Mouse (Mus musculus): ENCODE results near the gene Ppp2r5e. TPM values are rescaled to one million over a fixed set of nuclear protein-coding genes. Genes with fewer than 3 reads are reported as not detected.
A peak's percentile ranks its signal among the peaks of the same experiment; 100 is the strongest.

Ppp2r5e gene
- polyA plus RNA-seq, 1 experiment from 2014 or later = 13.8 TPM

- 78% methylated on average over 6 of the region's 6 CpGs for WGBS
These were observed 58.2 kb downstream of the Ppp2r5e start for GRCm38 (mm10) chr12:75537673-75538423.

GRCm38 (mm10) chr12:75537019-75537672, 58.9 kb downstream of the Ppp2r5e start:
- 0 out of 2 replicates have a peak overlapping the region, but pooled peaks have one; percentile 4 for H3K4me2 ChIP-seq (ENCODE audit: low read length)
- no peak overlapping the region for H3K4me3 ChIP-seq (ENCODE audit: control insufficient read depth in 1 of 2, insufficient read depth in 1 of 2, low read depth in 1 of 2, low read length in 2 of 2)
- no peaks in the 10 kb centered on the region for H3K27me3 ChIP-seq (ENCODE audit: control insufficient read depth, insufficient read depth, low read length)
- peaks cover 15 to 39% of the 10 kb centered on the region in 2 experiments for H3K4me1 ChIP-seq (ENCODE audit: control insufficient read depth in 2 of 2, insufficient read depth in 2 of 2, low read length in 2 of 2)
- no peaks in the 10 kb centered on the region for H3K36me3 ChIP-seq (ENCODE audit: control insufficient read depth, insufficient read depth, low read length)
- ATAC-seq (ENCODE audit: insufficient number of reproducible peaks, insufficient read depth, low FRiP score, low read depth) = no peak
- no peak overlapping the region for H3K9ac ChIP-seq (ENCODE audit: low read length)
- WGBS = 47% methylated on average over 7 of the region's 7 CpGs
- H3K9me3 ChIP-seq (ENCODE audit: control insufficient read depth, low read length) = no peaks in the 10 kb centered on the region
- peak overlapping the region in 1 of 2 experiments; percentile 44; a peak in 2 of 4 replicates for H3K27ac ChIP-seq (replicated peaks in 1 of 2; ENCODE audit: control insufficient read depth in 1 of 2, insufficient read depth in 1 of 2, low read depth in 2 of 2, low read length in 2 of 2)

More at GRCm38 (mm10) chr12:75537673-75538423, 58.2 kb downstream of the Ppp2r5e start:
- peaks cover 15 to 39% of the 10 kb centered on the region in 2 experiments for H3K4me1 ChIP-seq (ENCODE audit: control insufficient read depth in 2 of 2, insufficient read depth in 2 of 2, low read length in 2 of 2)
- H3K9me3 ChIP-seq (ENCODE audit: control insufficient read depth, low read length) = no peaks in the 10 kb centered on the region
- H3K27me3 ChIP-seq (ENCODE audit: control insufficient read depth, insufficient read depth, low read length) = no peaks in the 10 kb centered on the region
- H3K4me3 ChIP-seq (ENCODE audit: control insufficient read depth in 1 of 2, insufficient read depth in 1 of 2, low read depth in 1 of 2, low read length in 2 of 2) = no peak overlapping the region
- H3K36me3 ChIP-seq (ENCODE audit: control insufficient read depth, insufficient read depth, low read length) = no peaks in the 10 kb centered on the region
- ATAC-seq (ENCODE audit: insufficient number of reproducible peaks, insufficient read depth, low FRiP score, low read depth) = no peak
- no peak overlapping the region for H3K4me2 ChIP-seq (ENCODE audit: low read length)
- H3K9ac ChIP-seq (ENCODE audit: low read length) = no peak overlapping the region
- H3K27ac ChIP-seq (replicated peaks in 1 of 2; ENCODE audit: control insufficient read depth in 1 of 2, insufficient read depth in 1 of 2, low read depth in 2 of 2, low read length in 2 of 2) = no peak overlapping the region

DNA sequence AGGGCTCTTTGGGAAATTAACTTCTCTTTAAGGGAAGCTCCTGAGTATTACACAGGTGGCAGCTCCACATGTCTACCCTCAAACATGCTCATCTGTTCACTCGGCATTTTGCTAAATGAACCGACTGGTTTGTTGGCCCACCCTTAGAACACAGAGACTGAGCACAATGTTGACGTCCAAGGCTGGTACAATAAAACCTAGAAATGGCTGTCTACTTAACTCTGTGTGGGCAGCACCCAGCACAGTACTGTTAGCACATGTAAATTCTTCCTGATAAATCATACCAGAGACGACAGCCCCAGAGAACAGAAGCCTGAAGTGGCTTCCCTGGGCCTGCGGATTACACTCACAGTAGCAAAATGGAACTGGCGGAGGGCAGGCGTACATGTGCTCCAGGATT, 59.5 kb downstream of the Ppp2r5e start:
- no peak overlapping the region for H3K4me2 ChIP-seq (ENCODE audit: low read length)
- H3K4me3 ChIP-seq (ENCODE audit: control insufficient read depth in 1 of 2, insufficient read depth in 1 of 2, low read depth in 1 of 2, low read length in 2 of 2) = no peak overlapping the region
- no peaks in the 10 kb centered on the region for H3K36me3 ChIP-seq (ENCODE audit: control insufficient read depth, insufficient read depth, low read length)
- no peak overlapping the region for H3K9ac ChIP-seq (ENCODE audit: low read length)
- no peaks in the 10 kb centered on the region for H3K27me3 ChIP-seq (ENCODE audit: control insufficient read depth, insufficient read depth, low read length)
- WGBS = 69% methylated on average over 7 of the region's 7 CpGs
- no peaks in the 10 kb centered on the region for H3K9me3 ChIP-seq (ENCODE audit: control insufficient read depth, low read length)
- peaks cover 14 to 34% of the 10 kb centered on the region in 2 experiments for H3K4me1 ChIP-seq (ENCODE audit: control insufficient read depth in 2 of 2, insufficient read depth in 2 of 2, low read length in 2 of 2)
- peak overlapping the region; percentile 33 to 44; a peak in 3 of 4 replicates for H3K27ac ChIP-seq (replicated peaks in 1 of 2; ENCODE audit: control insufficient read depth in 1 of 2, insufficient read depth in 1 of 2, low read depth in 2 of 2, low read length in 2 of 2)
- ATAC-seq (ENCODE audit: insufficient number of reproducible peaks, insufficient read depth, low FRiP score, low read depth) = no peak

DNA sequence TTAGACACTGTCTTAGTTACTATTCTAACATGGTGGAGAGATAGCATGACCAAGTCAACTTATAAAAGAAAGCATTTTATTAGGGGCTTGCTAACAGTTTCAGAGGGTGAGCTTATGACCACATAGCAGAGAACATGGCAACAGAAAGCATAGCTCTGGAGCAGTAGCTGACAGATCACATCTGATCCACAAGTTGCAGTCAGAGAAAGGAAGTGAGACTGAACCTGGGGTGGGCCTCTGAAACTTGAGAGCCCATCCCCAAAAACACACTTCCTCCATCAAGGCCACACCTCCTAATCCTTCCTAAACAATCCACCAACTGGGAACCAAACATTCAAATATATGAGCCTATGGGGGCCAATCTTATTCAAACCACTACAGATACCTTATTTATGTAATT, 62.9 kb downstream of the Ppp2r5e start:
- H3K4me3 ChIP-seq (ENCODE audit: control insufficient read depth in 1 of 2, insufficient read depth in 1 of 2, low read depth in 1 of 2, low read length in 2 of 2) = no peak overlapping the region
- H3K9ac ChIP-seq (ENCODE audit: low read length) = no peak overlapping the region
- no peak for ATAC-seq (ENCODE audit: insufficient number of reproducible peaks, insufficient read depth, low FRiP score, low read depth)
- H3K27ac ChIP-seq (replicated peaks in 1 of 2; ENCODE audit: control insufficient read depth in 1 of 2, insufficient read depth in 1 of 2, low read depth in 2 of 2, low read length in 2 of 2) = no peak overlapping the region
- no peaks in the 10 kb centered on the region for H3K27me3 ChIP-seq (ENCODE audit: control insufficient read depth, insufficient read depth, low read length)
- peaks cover 14 to 43% of the 10 kb centered on the region in 2 experiments for H3K4me1 ChIP-seq (ENCODE audit: control insufficient read depth in 2 of 2, insufficient read depth in 2 of 2, low read length in 2 of 2)
- no peaks in the 10 kb centered on the region for H3K9me3 ChIP-seq (ENCODE audit: control insufficient read depth, low read length)
- H3K36me3 ChIP-seq (ENCODE audit: control insufficient read depth, insufficient read depth, low read length) = no peaks in the 10 kb centered on the region
- H3K4me2 ChIP-seq (ENCODE audit: low read length) = no peak overlapping the region

GRCm38 (mm10) chr12:75531895-75532294, 64.2 kb downstream of the Ppp2r5e start:
- 78% methylated on average over 2 of the region's 2 CpGs for WGBS
- H3K27me3 ChIP-seq (ENCODE audit: control insufficient read depth, insufficient read depth, low read length) = no peaks in the 10 kb centered on the region
- no peak overlapping the region for H3K4me2 ChIP-seq (ENCODE audit: low read length)
- H3K9ac ChIP-seq (ENCODE audit: low read length) = no peak overlapping the region
- ATAC-seq (ENCODE audit: insufficient number of reproducible peaks, insufficient read depth, low FRiP score, low read depth) = no peak
- no peak overlapping the region for H3K27ac ChIP-seq (replicated peaks in 1 of 2; ENCODE audit: control insufficient read depth in 1 of 2, insufficient read depth in 1 of 2, low read depth in 2 of 2, low read length in 2 of 2)
- no peaks in the 10 kb centered on the region for H3K9me3 ChIP-seq (ENCODE audit: control insufficient read depth, low read length)
- H3K4me1 ChIP-seq (ENCODE audit: control insufficient read depth in 2 of 2, insufficient read depth in 2 of 2, low read length in 2 of 2) = peaks cover 11 to 30% of the 10 kb centered on the region in 2 experiments
- no peak overlapping the region for H3K4me3 ChIP-seq (ENCODE audit: control insufficient read depth in 1 of 2, insufficient read depth in 1 of 2, low read depth in 1 of 2, low read length in 2 of 2)
- H3K36me3 ChIP-seq (ENCODE audit: control insufficient read depth, insufficient read depth, low read length) = no peaks in the 10 kb centered on the region

GRCm38 (mm10) chr12:75528857-75529808, 66.9 kb downstream of the Ppp2r5e start:
- Histone ChIP-seq H3K36me3 (ENCODE audit: control insufficient read depth, insufficient read depth, low read length) (no peaks in the 10 kb centered on the region), H3K9me3 (ENCODE audit: control insufficient read depth, low read length) (no peaks in the 10 kb centered on the region), H3K4me2 (ENCODE audit: low read length) (no peak overlapping the region), H3K9ac (ENCODE audit: low read length) (no peak overlapping the region), H3K27ac (replicated peaks in 1 of 2; ENCODE audit: control insufficient read depth in 1 of 2, insufficient read depth in 1 of 2, low read depth in 2 of 2, low read length in 2 of 2) (peak overlapping the region; percentile 33 to 49; a peak in 3 of 4 replicates), H3K27me3 (ENCODE audit: control insufficient read depth, insufficient read depth, low read length) (no peaks in the 10 kb centered on the region), H3K4me3 (ENCODE audit: control insufficient read depth in 1 of 2, insufficient read depth in 1 of 2, low read depth in 1 of 2, low read length in 2 of 2) (no peak overlapping the region), H3K4me1 (ENCODE audit: control insufficient read depth in 2 of 2, insufficient read depth in 2 of 2, low read length in 2 of 2) (peaks cover 9 to 25% of the 10 kb centered on the region in 2 experiments; a peak in 3 of 4 replicates)
- 61% methylated on average over 7 of the region's 7 CpGs for WGBS
- no peak for ATAC-seq (ENCODE audit: insufficient number of reproducible peaks, insufficient read depth, low FRiP score, low read depth)

DNA sequence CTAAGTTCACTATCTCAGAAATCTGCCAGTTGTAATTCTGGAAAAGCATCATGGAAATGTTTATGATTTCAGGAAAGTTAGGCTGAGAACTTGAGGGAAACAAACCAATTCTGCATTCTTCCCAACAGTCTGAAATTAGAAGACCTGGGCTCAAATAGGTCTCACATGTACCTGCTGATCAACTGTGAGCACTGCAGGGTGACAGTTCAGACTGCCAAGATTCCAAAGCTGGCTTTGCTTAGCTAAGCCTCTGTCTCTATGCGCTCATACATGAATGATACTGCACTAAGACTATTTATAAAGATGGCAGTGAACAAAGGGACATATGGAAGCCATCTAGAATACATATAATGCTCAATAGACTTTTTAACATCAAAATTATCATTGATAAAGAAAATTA, 67.7 kb downstream of the Ppp2r5e start:
- peaks cover 9 to 22% of the 10 kb centered on the region in 2 experiments; a peak in 3 of 4 replicates for H3K4me1 ChIP-seq (ENCODE audit: control insufficient read depth in 2 of 2, insufficient read depth in 2 of 2, low read length in 2 of 2)
- no peak for ATAC-seq (ENCODE audit: insufficient number of reproducible peaks, insufficient read depth, low FRiP score, low read depth)
- no peak overlapping the region for H3K4me2 ChIP-seq (ENCODE audit: low read length)
- no peaks in the 10 kb centered on the region for H3K27me3 ChIP-seq (ENCODE audit: control insufficient read depth, insufficient read depth, low read length)
- H3K9ac ChIP-seq (ENCODE audit: low read length) = no peak overlapping the region
- no peak overlapping the region for H3K4me3 ChIP-seq (ENCODE audit: control insufficient read depth in 1 of 2, insufficient read depth in 1 of 2, low read depth in 1 of 2, low read length in 2 of 2)
- no peaks in the 10 kb centered on the region for H3K9me3 ChIP-seq (ENCODE audit: control insufficient read depth, low read length)
- WGBS = 54% methylated on average over 1 of the region's 1 CpGs
- H3K27ac ChIP-seq (replicated peaks in 1 of 2; ENCODE audit: control insufficient read depth in 1 of 2, insufficient read depth in 1 of 2, low read depth in 2 of 2, low read length in 2 of 2) = no peak overlapping the region
- no peaks in the 10 kb centered on the region for H3K36me3 ChIP-seq (ENCODE audit: control insufficient read depth, insufficient read depth, low read length)
